Mouse (Mus musculus) midbrain, embryonic 14.5 days (tissue): ENCODE data around the gene Mypn. TPM values are rescaled to one million over a fixed set of nuclear protein-coding genes. Genes with fewer than 3 reads are reported as not detected.

Experiments used
- ATAC-seq: fragments of 200-750 bp; cut with Nextera tagmentation; 2 replicates; pipeline ENCODE4 v1.8.0; 2017; ENCODE audit warnings: moderate number of reproducible peaks, moderate library complexity; ENCODE audit not compliant: low FRiP score, low TSS enrichment
- DNase-seq: peaks from one replicate; pipeline ENCODE4 v3.0.0-alpha.2; 2015
- H3K27ac ChIP-seq: fragments of 300-500 bp; sonication (generic); replicated peaks from 2 replicates; pipeline ENCODE4 v1.5.1; 2014; ENCODE audit warnings: mild to moderate bottlenecking, low read depth, low read length, moderate library complexity
- H3K27me3 ChIP-seq: fragments of 300-500 bp; sonication (generic); 2 replicates; pipeline ENCODE4 v1.6.1; 2014; ENCODE audit warnings: low read length, control low read depth, mixed read lengths; ENCODE audit not compliant: control insufficient read depth, insufficient read depth
- H3K36me3 ChIP-seq: fragments of 300-500 bp; sonication (generic); 2 replicates; pipeline ENCODE4 v1.6.1; 2014; ENCODE audit warnings: low read length, control low read depth; ENCODE audit not compliant: control insufficient read depth, insufficient read depth
- H3K4me1 ChIP-seq: fragments of 300-500 bp; sonication (generic); 2 replicates; pipeline ENCODE4 v1.6.1; 2014; ENCODE audit warnings: mild to moderate bottlenecking, antibody characterized with exemption, low read length, control low read depth; ENCODE audit not compliant: control insufficient read depth, insufficient read depth
- H3K4me2 ChIP-seq: fragments of 300-500 bp; sonication (generic); 2 replicates; pipeline ENCODE4 v1.6.1; 2014; ENCODE audit warnings: mild to moderate bottlenecking, low read length, moderate library complexity
- H3K4me3 ChIP-seq: fragments of 300-500 bp; sonication (generic); replicated peaks from 2 replicates; pipeline ENCODE4 v1.5.1; 2014; ENCODE audit warnings: low read depth, low read length
- H3K9ac ChIP-seq: fragments of 300-500 bp; sonication (generic); replicated peaks from 2 replicates; pipeline ENCODE4 v1.6.1; 2014; ENCODE audit warnings: mild to moderate bottlenecking, low read length, moderate library complexity
- H3K9me3 ChIP-seq: fragments of 300-500 bp; sonication (generic); 2 replicates; pipeline ENCODE4 v1.6.1; 2016; ENCODE audit warnings: low read length, control low read depth, mixed read lengths; ENCODE audit not compliant: control insufficient read depth
- WGBS: fragments of 180-500 bp; shearing (Covaris S2); extraction: QIAGEN DNeasy Blood & Tissue Kit; methylation state at CpG from one replicate; pipeline ENCODE4 v1.1.7; 2014; 5-methylcytosine and 5-hydroxymethylcytosine counted together
- polyA plus RNA-seq: library from polyadenylated mRNA; unstranded; fragments of >200 nt; fragmentation: Nextera tagmentation; extraction: Ambion mirVana; gene quantifications from 2 replicates; pipeline ENCODE4 v1.2.1, GENCODE M21; 2014

Gene Mypn
- polyA plus RNA-seq, 1 experiment from 2014 or later: 0.64 TPM

GRCm38 (mm10) chr10:63168124-63168523, 35.6 kb downstream of the Mypn start:
- ATAC-seq (no peak), DNase-seq (no peak)
- Histone ChIP-seq H3K27ac (no peak overlapping the region), H3K36me3 (no peaks in the 10 kb centered on the region), H3K9ac (no peak overlapping the region), H3K4me1 (no peaks in the 10 kb centered on the region), H3K9me3 (no peaks in the 10 kb centered on the region), H3K27me3 (no peaks in the 10 kb centered on the region), H3K4me3 (no peak overlapping the region), H3K4me2 (no peak overlapping the region)
- 95% methylated on average over 12 of the region's 12 CpGs for WGBS

- ATAC-seq (no peak), DNase-seq (no peak)
- no peaks in the 10 kb centered on the region for H3K36me3 ChIP-seq
- WGBS: 87% methylated on average over 10 of the region's 10 CpGs
- H3K27me3 ChIP-seq: no peaks in the 10 kb centered on the region
- H3K9ac ChIP-seq: no peak overlapping the region
- no peaks in the 10 kb centered on the region for H3K9me3 ChIP-seq
- H3K4me1 ChIP-seq: no peaks in the 10 kb centered on the region
- no peak overlapping the region for H3K4me3 ChIP-seq
- H3K27ac ChIP-seq: no peak overlapping the region
- H3K4me2 ChIP-seq: no peak overlapping the region
Observed at GRCm38 (mm10) chr10:63167241-63167995, 36.3 kb downstream of the Mypn start.

DNA sequence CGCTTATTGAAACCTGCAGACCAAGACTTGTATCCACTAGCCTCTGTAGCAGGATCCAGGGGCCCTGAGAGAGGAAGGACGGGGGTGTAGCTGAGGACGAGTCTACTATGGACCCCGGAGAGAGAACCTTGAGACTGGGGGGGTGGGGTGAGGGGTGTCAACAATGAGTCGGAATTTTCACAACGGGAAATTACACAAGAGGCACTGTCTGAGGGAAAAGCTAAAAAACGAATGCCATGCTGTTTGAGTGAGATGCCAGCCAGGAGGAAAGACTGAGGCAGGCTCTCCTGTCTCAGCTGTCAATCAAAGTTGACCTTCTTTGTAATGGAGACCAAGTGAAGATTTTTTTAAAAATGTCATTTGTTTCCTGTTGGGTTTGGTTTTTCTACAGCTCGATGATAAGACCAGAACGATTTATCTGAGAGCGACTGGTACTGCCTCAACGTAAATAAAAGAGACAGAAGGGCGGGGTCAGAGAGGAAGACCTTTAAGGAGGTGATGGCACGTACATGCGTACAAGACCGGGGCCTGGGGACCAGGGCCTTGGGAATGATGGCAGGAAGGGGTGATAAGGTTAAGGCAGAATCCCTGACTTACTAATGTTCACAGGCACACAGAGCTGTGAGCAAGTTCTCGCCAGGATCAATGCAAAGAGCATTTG, 37.9 kb downstream of the Mypn start:
- DNase-seq (no peak), ATAC-seq (no peak)
- Histone ChIP-seq H3K27ac (no peak overlapping the region), H3K27me3 (no peaks in the 10 kb centered on the region), H3K36me3 (no peaks in the 10 kb centered on the region), H3K9ac (no peak overlapping the region), H3K4me3 (no peak overlapping the region), H3K4me2 (no peak overlapping the region), H3K9me3 (no peaks in the 10 kb centered on the region), H3K4me1 (no peaks in the 10 kb centered on the region)
- 89% methylated on average over 16 of the region's 16 CpGs for WGBS

DNA sequence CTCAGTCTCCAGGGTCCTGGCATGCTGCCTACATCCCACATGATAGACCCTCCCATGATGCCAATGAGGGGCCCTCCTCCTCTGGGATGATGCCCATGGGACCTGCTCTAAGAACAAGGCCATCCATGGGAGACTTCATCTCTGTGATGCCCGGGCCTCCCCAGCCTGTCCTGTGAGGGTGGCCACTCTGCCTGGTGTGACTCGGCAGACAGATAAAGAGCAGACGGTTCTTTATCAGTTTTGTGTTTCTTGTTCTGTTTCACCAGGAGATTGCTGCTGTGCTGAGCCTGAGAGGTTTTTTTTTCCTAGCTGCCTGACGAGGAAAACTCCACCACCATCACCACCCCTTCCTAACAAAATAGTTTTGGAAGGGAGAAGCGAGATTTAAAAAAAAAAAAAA, 42.5 kb downstream of the Mypn start:
- 74% methylated on average over 5 of the region's 5 CpGs for WGBS
- Histone ChIP-seq H3K36me3 (no peaks in the 10 kb centered on the region), H3K4me3 (no peak overlapping the region), H3K4me2 (no peak overlapping the region), H3K27ac (no peak overlapping the region), H3K4me1 (no peaks in the 10 kb centered on the region), H3K9me3 (no peaks in the 10 kb centered on the region), H3K27me3 (no peaks in the 10 kb centered on the region), H3K9ac (no peak overlapping the region; the same call in 1 of the 2 replicates)
- ATAC-seq (no peak), DNase-seq (no peak)

GRCm38 (mm10) chr10:63160671-63161070, 43.1 kb downstream of the Mypn start:
- DNase-seq (peak; percentile 11), ATAC-seq (no peak)
- H3K4me2 ChIP-seq: no peak overlapping the region
- H3K4me1 ChIP-seq: no peaks in the 10 kb centered on the region
- no peaks in the 10 kb centered on the region for H3K36me3 ChIP-seq
- H3K9ac ChIP-seq: no peak overlapping the region
- H3K27ac ChIP-seq: no peak overlapping the region
- H3K9me3 ChIP-seq: no peaks in the 10 kb centered on the region
- no peak overlapping the region for H3K4me3 ChIP-seq
- WGBS: 76% methylated on average over 12 of the region's 12 CpGs
- H3K27me3 ChIP-seq: no peaks in the 10 kb centered on the region

GRCm38 (mm10) chr10:63158191-63158590, 45.6 kb downstream of the Mypn start:
- Histone ChIP-seq H3K27me3 (no peaks in the 10 kb centered on the region), H3K4me2 (no peak overlapping the region), H3K9me3 (no peaks in the 10 kb centered on the region), H3K36me3 (no peaks in the 10 kb centered on the region), H3K27ac (no peak overlapping the region), H3K4me1 (no peaks in the 10 kb centered on the region), H3K4me3 (no peak overlapping the region), H3K9ac (no peak overlapping the region)
- 78% methylated on average over 13 of the region's 13 CpGs for WGBS
- DNase-seq: no peak
- ATAC-seq: no peak

- ATAC-seq (no peak), DNase-seq (no peak)
- no peaks in the 10 kb centered on the region for H3K4me1 ChIP-seq
- no peak overlapping the region for H3K27ac ChIP-seq
- no peaks in the 10 kb centered on the region for H3K27me3 ChIP-seq
- no peaks in the 10 kb centered on the region for H3K36me3 ChIP-seq
- H3K9me3 ChIP-seq: no peaks in the 10 kb centered on the region
- no peak overlapping the region for H3K9ac ChIP-seq
- H3K4me2 ChIP-seq: no peak overlapping the region
- H3K4me3 ChIP-seq: no peak overlapping the region
- WGBS: 75% methylated on average over 4 of the region's 4 CpGs
Observed at GRCm38 (mm10) chr10:63157491-63157890, 46.3 kb downstream of the Mypn start.

DNA sequence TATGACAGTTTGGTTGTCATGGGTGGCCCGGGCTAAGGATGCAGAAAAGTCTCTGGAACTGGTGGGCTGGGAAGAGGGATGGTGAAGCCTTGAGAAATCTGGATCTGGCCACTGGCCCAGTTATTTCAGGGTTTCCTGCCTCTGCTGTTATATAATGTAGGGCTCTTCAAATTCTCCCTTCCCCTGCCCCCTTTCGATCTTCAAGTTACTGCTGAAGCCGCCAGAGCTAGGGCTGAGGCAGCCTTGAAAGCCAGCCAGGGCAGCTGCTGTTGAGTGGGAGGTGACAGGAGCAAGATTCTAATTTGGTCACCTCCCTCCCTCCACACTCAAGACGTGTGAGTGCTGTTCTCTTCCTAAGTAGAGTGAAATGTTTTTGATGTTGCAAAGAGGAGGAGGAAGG, 46.8 kb downstream of the Mypn start:
- H3K4me1 ChIP-seq: no peaks in the 10 kb centered on the region
- no peak overlapping the region for H3K9ac ChIP-seq
- H3K9me3 ChIP-seq: no peaks in the 10 kb centered on the region
- H3K4me3 ChIP-seq: no peak overlapping the region
- DNase-seq (no peak), ATAC-seq (no peak)
- no peaks in the 10 kb centered on the region for H3K36me3 ChIP-seq
- H3K27ac ChIP-seq: no peak overlapping the region
- no peak overlapping the region for H3K4me2 ChIP-seq
- no peaks in the 10 kb centered on the region for H3K27me3 ChIP-seq
- WGBS: 77% methylated on average over 4 of the region's 4 CpGs

GRCm38 (mm10) chr10:63156351-63156750, 47.4 kb downstream of the Mypn start:
- ATAC-seq (no peak), DNase-seq (no peak)
- Histone ChIP-seq H3K9me3 (no peaks in the 10 kb centered on the region), H3K4me2 (no peak overlapping the region), H3K9ac (no peak overlapping the region), H3K27ac (no peak overlapping the region), H3K4me3 (no peak overlapping the region), H3K4me1 (no peaks in the 10 kb centered on the region), H3K36me3 (no peaks in the 10 kb centered on the region), H3K27me3 (no peaks in the 10 kb centered on the region)
- 98% methylated on average over 1 of the region's 1 CpGs for WGBS
